Mouse (Mus musculus) forebrain, postnatal 0 days (tissue): ENCODE data around the gene Myo5c. TPM values are rescaled to one million over a fixed set of nuclear protein-coding genes. Genes with fewer than 3 reads are reported as not detected.

Experiments used
- ATAC-seq: fragments of 200-750 bp; cut with Nextera tagmentation; 2 replicates; pipeline ENCODE4 v1.8.0; 2017; ENCODE audit warnings: mild to moderate bottlenecking, moderate library complexity
- DNase-seq: peaks from one replicate; pipeline ENCODE4 v3.0.0-alpha.2; 2015
- H3K27ac ChIP-seq: fragments of 300-500 bp; sonication (generic); 2 replicates; pipeline ENCODE4 v1.5.1; 2014; ENCODE audit warnings: low read depth, mild to moderate bottlenecking, antibody characterized with exemption, low read length, moderate library complexity, mixed read lengths
- H3K27me3 ChIP-seq: fragments of 300-500 bp; sonication (generic); 2 replicates; pipeline ENCODE4 v1.6.1; 2014; ENCODE audit warnings: mild to moderate bottlenecking, low read length, mixed read lengths; ENCODE audit not compliant: insufficient read depth
- H3K36me3 ChIP-seq: fragments of 300-500 bp; sonication (generic); 2 replicates; pipeline ENCODE4 v1.6.1; 2014; ENCODE audit warnings: mild to moderate bottlenecking, moderate library complexity; ENCODE audit not compliant: insufficient read depth
- H3K4me1 ChIP-seq: fragments of 300-500 bp; sonication (generic); 2 replicates; pipeline ENCODE4 v1.6.1; 2014; ENCODE audit warnings: antibody characterized with exemption; ENCODE audit not compliant: insufficient read depth
- H3K4me2 ChIP-seq: fragments of 300-500 bp; sonication (generic); 2 replicates; pipeline ENCODE4 v1.6.1; 2014; ENCODE audit warnings: low read depth, mild to moderate bottlenecking, moderate library complexity
- H3K4me3 ChIP-seq: fragments of 300-500 bp; sonication (generic); 2 replicates; pipeline ENCODE4 v1.5.1; 2014; ENCODE audit warnings: low read depth, low read length, mixed read lengths
- H3K9ac ChIP-seq: fragments of 300-500 bp; sonication (generic); 2 replicates; pipeline ENCODE4 v1.6.1; 2014; ENCODE audit warnings: mild to moderate bottlenecking
- H3K9me3 ChIP-seq: fragments of 300-500 bp; sonication (generic); 2 replicates; pipeline ENCODE4 v1.6.1; 2016; ENCODE audit warnings: low read length
- CTCF ChIP-seq: sonication (generic); IDR thresholded peaks from 2 replicates; pipeline ENCODE4 v1.5.1; 2016; ENCODE audit warnings: antibody characterized with exemption, control low read depth, low read depth
- WGBS: fragments of 180-500 bp; shearing (Covaris S2); extraction: QIAGEN DNeasy Blood & Tissue Kit; methylation state at CpG from one replicate; pipeline ENCODE4 v1.1.7; 2014; 5-methylcytosine and 5-hydroxymethylcytosine counted together
- polyA plus RNA-seq: library from polyadenylated mRNA; unstranded; fragments of >200 nt; fragmentation: Nextera tagmentation; extraction: Ambion mirVana; gene quantifications from 2 replicates; pipeline ENCODE4 v1.2.1, GENCODE M21; 2015
- total RNA-seq: library from RNA; depleted of rRNA; stranded (reverse); fragments of >200 nt; gene quantifications from 2 replicates; pipeline ENCODE4 v1.2.3, GENCODE M21; 2014; rRNA removed

Gene Myo5c
- 0.10 and 0.31 TPM in 2 replicates for total RNA-seq
- polyA plus RNA-seq = 0.16 and 0.20 TPM in 2 replicates

DNA sequence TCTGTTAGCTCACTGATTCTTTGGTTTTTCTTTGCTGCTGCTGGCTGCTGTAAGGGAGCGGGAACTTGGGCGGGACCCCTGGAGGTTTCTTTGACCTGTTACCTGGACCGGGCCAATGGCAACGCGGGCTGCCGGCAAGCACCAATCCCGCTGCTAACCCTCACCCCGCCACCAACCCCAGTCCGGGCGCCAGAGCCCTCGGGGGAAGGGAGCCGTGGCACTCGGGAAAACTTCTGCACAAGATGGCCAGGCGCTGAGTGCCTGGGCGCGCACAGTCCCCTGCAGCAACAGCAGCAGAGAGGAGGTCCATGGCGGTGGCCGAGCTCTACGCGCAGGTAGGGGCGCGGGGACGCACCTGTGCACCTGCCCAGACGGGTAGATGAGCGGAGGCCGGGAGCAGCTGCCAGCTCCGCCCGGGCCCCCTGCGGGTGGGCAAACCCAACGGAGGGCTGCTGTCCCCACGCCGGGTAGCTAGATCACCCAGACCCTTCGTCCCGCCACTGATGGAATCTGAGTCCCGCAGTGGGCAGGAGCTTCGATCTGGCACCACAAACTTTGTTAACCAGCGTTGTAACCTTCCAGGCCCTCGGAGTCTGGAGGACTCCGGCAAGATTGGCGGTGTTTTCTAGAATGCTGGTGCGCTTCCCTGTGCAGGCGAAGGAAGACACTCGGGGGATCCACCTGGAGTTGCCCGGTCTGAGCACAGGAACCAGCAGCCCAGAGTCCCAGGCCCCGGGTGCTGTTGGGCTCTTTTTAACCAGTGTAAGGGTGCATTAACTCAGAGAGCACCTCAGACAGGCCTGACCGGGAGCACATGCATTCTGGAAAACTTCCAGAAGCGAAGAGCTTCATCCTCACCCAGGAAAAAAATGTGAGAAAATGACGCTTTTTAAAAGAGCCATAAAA is at the start of gene Myo5c:
Gene Myo5c (plus strand): TSS at position 180 of the 906 bp plus-strand sequence.
- Histone ChIP-seq H3K9ac (0 out of 2 replicates have a peak within 1 kb of the TSS, but pooled peaks have one; percentile 10), H3K27ac (no peak within 1 kb of the TSS), H3K36me3 (no peaks in the 10 kb centered on the region), H3K4me3 (peak within 1 kb of the TSS; percentile 24), H3K27me3 (peaks cover 16% of the 10 kb centered on the region), H3K9me3 (no peaks in the 10 kb centered on the region), H3K4me2 (peak within 1 kb of the TSS; percentile 53), H3K4me1 (0 out of 2 replicates have a peak, but pooled peaks cover 5% of the 10 kb centered on the region)
- WGBS = 3% methylated on average over 48 of the region's 48 CpGs
- peak; percentile 23 for DNase-seq
- ATAC-seq = peak; percentile 49; the same call in 1 of the 2 replicates
- no peak for TF ChIP-seq CTCF

DNA sequence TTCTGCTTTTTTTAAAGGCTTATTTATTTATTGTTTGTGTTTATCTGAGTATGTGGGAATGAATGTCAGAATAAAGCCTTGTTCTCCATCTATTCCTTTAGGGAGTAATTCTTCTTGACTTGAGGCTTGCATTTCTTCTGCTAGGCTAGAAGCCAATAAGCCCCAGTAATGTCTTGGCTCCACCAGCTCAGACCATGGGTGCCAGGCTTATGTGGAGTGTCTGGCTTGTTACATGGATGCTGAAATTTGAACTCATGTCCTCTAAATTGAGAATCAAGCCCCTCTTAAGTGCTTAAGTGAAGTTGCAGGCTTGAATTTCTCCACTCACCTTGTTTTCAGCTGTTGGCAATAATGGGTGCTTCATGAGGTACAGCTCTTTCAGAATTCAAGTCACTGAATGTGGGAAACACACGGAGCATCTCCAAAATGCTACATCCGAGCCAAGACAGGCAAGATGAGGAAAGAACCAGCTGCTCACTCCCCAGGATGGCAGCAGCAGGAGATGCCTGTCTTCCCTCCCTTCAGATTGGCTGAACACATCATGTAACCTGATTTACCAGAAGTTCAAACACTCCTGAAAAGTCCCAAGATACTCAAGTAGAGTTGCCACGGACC is 44.1 kb upstream of the Myo5c start:
- Histone ChIP-seq H3K4me1 (no peaks in the 10 kb centered on the region), H3K27ac (no peak overlapping the region), H3K36me3 (peaks cover 51% of the 10 kb centered on the region), H3K27me3 (no peaks in the 10 kb centered on the region), H3K4me2 (no peak overlapping the region), H3K9me3 (no peaks in the 10 kb centered on the region), H3K9ac (no peak overlapping the region), H3K4me3 (no peak overlapping the region)
- ATAC-seq (no peak), DNase-seq (no peak)
- TF ChIP-seq CTCF = no peak
- WGBS = 70% methylated on average over 3 of the region's 3 CpGs

DNA sequence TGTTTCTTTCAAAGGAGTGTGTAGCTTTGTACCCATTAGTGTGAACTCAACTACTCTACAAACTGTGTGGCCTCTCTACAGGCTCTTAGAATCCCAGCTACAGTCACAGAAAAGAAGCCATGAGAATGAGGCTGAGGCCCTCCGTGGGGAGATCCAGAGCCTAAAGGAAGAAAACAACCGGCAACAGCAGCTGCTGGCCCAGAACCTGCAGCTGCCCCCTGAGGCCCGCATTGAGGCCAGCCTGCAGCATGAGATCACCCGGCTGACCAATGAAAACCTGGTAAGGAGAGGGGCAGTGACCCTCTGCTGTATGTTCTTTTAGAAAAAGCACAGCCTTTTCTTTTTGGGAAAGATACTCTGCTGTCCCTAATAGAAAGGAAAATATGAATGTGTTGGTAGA is 38.0 kb upstream of the Myo5c start:
- Histone ChIP-seq H3K27me3 (no peaks in the 10 kb centered on the region), H3K36me3 (peaks cover 27% of the 10 kb centered on the region), H3K27ac (no peak overlapping the region), H3K4me3 (no peak overlapping the region), H3K9ac (no peak overlapping the region), H3K9me3 (no peaks in the 10 kb centered on the region), H3K4me2 (no peak overlapping the region), H3K4me1 (no peaks in the 10 kb centered on the region)
- TF ChIP-seq CTCF = no peak
- WGBS = 50% methylated on average over 4 of the region's 4 CpGs
- no peak for DNase-seq
- no peak for ATAC-seq

DNA sequence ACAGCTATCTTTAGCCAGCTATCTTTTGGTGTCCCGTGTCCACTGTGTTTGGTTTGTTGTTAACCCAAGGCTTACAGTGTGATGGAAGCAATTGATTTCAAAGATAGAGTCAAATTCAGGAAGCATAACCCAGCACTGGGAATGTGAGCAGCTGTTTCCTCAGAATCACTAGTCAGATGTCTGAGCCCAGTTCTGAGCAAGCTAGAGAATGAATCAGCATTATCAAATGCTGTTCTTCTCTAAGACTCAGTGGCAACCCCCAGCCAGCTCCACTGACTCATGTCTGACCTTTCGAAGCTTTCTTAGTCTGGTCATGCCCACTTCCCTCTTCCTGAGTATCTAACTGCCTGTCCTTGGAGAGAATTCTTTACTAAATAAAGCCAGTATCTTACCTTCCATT is 35.5 kb upstream of the Myo5c start:
- Histone ChIP-seq H3K4me2 (no peak overlapping the region), H3K27ac (no peak overlapping the region), H3K4me1 (no peaks in the 10 kb centered on the region), H3K4me3 (no peak overlapping the region), H3K9ac (no peak overlapping the region), H3K9me3 (no peaks in the 10 kb centered on the region), H3K36me3 (peaks cover 36% of the 10 kb centered on the region), H3K27me3 (no peaks in the 10 kb centered on the region)
- no peak for ATAC-seq
- 83% methylated on average over 2 of the region's 2 CpGs for WGBS
- no peak for DNase-seq
- TF ChIP-seq CTCF = no peak

DNA sequence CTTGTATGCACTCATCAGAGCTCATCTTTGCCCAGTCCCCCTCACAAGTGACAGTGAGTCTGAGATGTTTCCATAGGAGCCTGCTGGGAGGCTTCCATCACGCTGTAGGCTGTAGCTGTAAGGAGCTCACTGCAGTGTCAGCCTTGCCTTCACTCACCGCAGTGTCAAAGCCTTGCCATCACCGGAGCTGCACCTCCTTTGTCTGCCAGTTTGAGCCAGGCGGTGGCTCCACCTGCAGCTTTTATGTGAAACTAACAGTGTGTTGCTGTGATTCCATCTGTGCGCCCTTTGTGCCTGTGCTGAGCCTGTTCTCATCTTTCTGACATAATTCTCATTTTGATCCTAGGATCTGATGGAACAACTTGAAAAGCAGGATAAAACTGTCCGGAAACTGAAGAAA is 34.5 kb upstream of the Myo5c start:
- Histone ChIP-seq H3K4me1 (no peaks in the 10 kb centered on the region), H3K9me3 (no peaks in the 10 kb centered on the region), H3K9ac (no peak overlapping the region), H3K36me3 (peaks cover 42% of the 10 kb centered on the region), H3K27ac (0 out of 2 replicates have a peak overlapping the region, but pooled peaks have one; percentile 22), H3K27me3 (no peaks in the 10 kb centered on the region), H3K4me3 (no peak overlapping the region), H3K4me2 (no peak overlapping the region)
- TF ChIP-seq CTCF = peak; percentile 58
- ATAC-seq (peak; percentile 88), DNase-seq (peak; percentile 57)
- 30% methylated on average over 6 of the region's 6 CpGs for WGBS

DNA sequence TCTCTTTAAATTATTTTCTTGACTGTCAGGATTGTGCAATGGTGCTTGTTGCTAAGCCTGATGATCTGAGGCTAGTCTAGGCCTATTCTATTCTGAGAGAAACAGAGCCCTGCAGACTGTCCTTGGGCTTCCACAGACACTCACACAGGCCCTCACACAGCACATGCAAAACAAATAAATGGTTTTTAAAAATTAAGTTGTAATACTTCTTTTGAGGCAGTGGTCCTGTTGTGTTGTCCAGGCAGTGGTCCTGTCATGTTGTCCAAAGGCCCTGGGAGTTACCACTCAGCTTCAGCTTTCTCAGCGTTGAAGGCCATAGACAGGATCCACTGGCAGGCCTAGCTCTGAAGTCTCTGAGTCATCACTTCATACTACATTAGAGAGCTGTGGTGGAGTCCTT is 30.3 kb upstream of the Myo5c start:
- H3K9me3 ChIP-seq = no peaks in the 10 kb centered on the region
- ATAC-seq (no peak), DNase-seq (no peak)
- no peak for TF ChIP-seq CTCF
- H3K4me3 ChIP-seq = no peak overlapping the region
- WGBS = 100% methylated on average over 1 of the region's 1 CpGs
- no peaks in the 10 kb centered on the region for H3K4me1 ChIP-seq
- H3K9ac ChIP-seq = no peak overlapping the region
- H3K4me2 ChIP-seq = no peak overlapping the region
- no peak overlapping the region for H3K27ac ChIP-seq
- H3K27me3 ChIP-seq = no peaks in the 10 kb centered on the region
- H3K36me3 ChIP-seq = peaks cover 55% of the 10 kb centered on the region

DNA sequence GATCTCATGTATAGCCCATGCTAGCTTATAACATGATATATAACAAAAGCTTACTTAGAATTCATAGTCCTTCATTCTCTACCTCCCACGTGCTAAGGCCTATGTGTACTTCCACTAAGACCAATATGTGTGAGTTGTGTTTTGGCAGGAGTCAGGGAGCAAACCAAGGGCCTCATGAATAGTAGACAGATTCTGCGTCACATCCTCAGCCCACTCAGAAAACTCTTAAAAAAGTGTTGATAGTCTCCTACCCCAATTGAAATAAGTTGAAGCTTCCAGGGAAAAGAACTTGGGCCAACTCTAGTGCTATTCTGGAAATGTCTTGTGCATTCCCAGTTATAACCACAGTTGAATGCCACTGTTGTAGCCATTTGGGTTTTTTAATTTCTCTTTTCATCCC is 29.8 kb upstream of the Myo5c start:
- H3K4me2 ChIP-seq = no peak overlapping the region
- no peak overlapping the region for H3K4me3 ChIP-seq
- no peaks in the 10 kb centered on the region for H3K27me3 ChIP-seq
- DNase-seq (no peak), ATAC-seq (no peak)
- TF ChIP-seq CTCF = no peak
- no peaks in the 10 kb centered on the region for H3K4me1 ChIP-seq
- no peak overlapping the region for H3K27ac ChIP-seq
- H3K9ac ChIP-seq = no peak overlapping the region
- H3K9me3 ChIP-seq = no peaks in the 10 kb centered on the region
- WGBS = 97% methylated on average over 2 of the region's 2 CpGs
- H3K36me3 ChIP-seq = peaks cover 55% of the 10 kb centered on the region
